Mouse (Mus musculus) splenic B cell, adult 2 months (primary cell): ENCODE results near the gene Alg13.
A peak's percentile ranks its signal among the peaks of the same experiment; 100 is the strongest.

Source experiments
- DNase-seq: peaks from one replicate; pipeline ENCODE4 v3.0.0-alpha.2; 2011; ENCODE audit warnings: low read depth, low spot score
- H3K27me3 ChIP-seq: 2 replicates; pipeline ENCODE4 v1.6.1; 2012; ENCODE audit warnings: mild to moderate bottlenecking, low read length, moderate library complexity, mixed read lengths; ENCODE audit not compliant: control insufficient read depth, poor library complexity, insufficient read depth, severe bottlenecking
- H3K36me3 ChIP-seq: 2 replicates; pipeline ENCODE4 v1.6.1; 2012; ENCODE audit warnings: mild to moderate bottlenecking, low read length, moderate library complexity, mixed read lengths; ENCODE audit not compliant: control insufficient read depth, poor library complexity, insufficient read depth, severe bottlenecking

Gene Alg13

GRCm38 (mm10) chrX:144317548-144318163, at the start of gene Alg13:
Gene Alg13 (plus strand): TSS chrX:144317804.
- Histone ChIP-seq H3K27me3 (no peaks in the 10 kb centered on the region), H3K36me3 (no peaks in the 10 kb centered on the region)
- peak; percentile 63 for DNase-seq

DNA sequence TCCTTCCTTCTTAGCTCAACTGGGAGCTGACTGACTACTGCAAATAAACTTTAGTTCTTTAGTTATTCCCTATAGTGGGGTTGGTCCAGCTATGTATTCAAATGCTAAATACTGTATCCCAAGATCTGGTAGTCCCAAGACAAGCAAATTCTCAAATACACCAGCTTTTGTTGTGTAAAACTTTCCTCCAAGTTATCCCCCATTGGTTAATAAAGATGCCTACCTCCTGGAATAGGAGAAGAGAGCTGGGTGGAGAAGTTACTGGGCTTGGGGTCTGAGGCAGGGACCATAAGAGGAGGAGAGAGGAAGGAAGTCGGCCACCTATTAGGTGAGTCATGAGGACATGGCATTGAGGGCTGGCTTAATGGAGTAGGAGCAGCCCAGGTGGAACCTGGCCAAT, 49.0 kb upstream of the Alg13 start:
- Histone ChIP-seq H3K27me3 (no peaks in the 10 kb centered on the region), H3K36me3 (no peaks in the 10 kb centered on the region)
- DNase-seq = no peak

- H3K36me3 ChIP-seq = no peaks in the 10 kb centered on the region
- no peak for DNase-seq
- no peaks in the 10 kb centered on the region for H3K27me3 ChIP-seq
Measured at GRCm38 (mm10) chrX:144301476-144301875, 16.1 kb upstream of the Alg13 start.

DNA sequence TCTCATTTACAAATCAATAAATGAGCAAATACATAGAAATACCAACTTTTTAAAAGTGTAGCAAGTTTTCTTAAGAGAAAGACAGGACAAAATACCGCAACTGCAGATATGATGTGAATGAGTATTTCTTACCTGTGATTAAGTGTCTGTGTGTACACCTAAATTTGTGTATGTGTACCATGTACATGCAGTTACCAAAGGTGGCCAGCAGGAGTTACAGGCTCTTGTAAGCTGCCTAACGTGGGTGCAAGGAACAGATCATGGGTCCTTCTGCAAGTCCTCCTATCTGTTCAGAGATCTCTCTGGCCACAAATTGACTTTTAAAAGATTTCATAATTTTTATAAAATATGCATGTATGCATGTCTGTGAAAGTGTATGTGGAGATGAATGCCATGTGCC, 11.9 kb upstream of the Alg13 start:
- no peaks in the 10 kb centered on the region for H3K27me3 ChIP-seq
- DNase-seq = no peak
- no peaks in the 10 kb centered on the region for H3K36me3 ChIP-seq

GRCm38 (mm10) chrX:144314041-144314440, 3.6 kb upstream of the Alg13 start:
- H3K36me3 ChIP-seq = no peaks in the 10 kb centered on the region
- no peak for DNase-seq

GRCm38 (mm10) chrX:144315028-144315427, 2.6 kb upstream of the Alg13 start:
- DNase-seq = no peak
- Histone ChIP-seq H3K36me3 (no peaks in the 10 kb centered on the region), H3K27me3 (no peaks in the 10 kb centered on the region)

More at GRCm38 (mm10) chrX:144314041-144314440, 3.6 kb upstream of the Alg13 start:
- no peaks in the 10 kb centered on the region for H3K27me3 ChIP-seq

DNA sequence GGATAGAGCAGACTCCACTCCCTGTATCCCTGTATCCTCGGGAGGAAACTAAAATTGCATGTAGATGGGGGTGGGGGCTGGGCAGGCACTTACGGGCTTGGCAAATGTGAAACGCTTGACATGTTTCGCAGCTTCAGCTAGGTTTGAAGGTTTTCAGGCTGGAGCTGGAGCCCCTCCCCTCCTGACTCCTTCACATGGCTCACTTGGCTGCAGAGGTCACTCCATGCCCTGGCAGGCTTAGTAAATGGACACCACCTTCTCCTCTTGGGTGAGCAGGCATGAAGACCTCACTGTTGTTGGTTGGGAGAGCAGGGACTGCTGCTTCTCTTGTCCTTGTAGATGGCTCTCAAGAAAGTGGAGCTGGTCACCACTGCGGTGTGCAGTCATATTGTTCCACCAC, 1.6 kb upstream of the Alg13 start:
- no peaks in the 10 kb centered on the region for H3K27me3 ChIP-seq
- DNase-seq = no peak
- no peaks in the 10 kb centered on the region for H3K36me3 ChIP-seq

DNA sequence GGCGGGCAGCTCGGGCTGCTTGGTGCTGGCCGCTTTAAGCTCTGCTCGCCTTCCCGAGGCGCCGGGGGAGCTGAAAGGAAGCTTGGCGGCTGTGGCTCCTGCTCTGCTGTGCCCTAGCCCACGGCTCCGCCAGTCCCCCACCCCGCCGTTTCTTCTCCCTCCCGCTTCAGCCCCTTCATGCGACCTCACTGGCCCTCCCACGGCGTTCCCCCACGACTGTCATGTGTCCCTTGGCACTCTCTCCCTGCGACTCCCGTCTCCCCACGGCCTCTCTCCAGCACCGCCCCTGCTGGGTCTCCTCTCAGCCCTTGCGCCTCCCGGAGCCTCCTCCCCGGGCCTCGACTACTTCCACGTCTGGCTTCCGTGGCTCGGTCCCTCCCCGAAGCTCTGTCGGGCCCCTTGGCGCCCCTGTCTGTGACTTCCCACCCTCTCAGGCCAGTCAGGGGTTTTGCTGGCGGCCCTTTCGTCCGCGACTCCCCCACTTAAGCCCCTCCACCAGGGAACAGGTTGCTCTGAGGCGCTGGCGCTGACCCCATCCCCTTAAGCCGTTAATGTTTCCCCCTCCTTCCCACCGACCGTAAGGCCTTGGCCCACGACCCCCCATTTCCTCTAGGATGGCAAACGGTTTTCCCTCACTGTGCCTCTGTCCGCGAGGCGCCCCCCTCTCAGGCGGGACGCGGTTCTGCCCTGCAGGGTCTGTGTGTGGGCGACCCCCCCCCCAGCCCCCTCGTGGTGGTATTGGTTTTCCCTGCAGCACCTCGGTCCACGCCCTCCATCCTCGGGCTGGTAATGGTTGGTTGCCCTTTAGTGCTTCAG, 768 bp downstream of the Alg13 start:
- H3K27me3 ChIP-seq = no peaks in the 10 kb centered on the region
- H3K36me3 ChIP-seq = no peaks in the 10 kb centered on the region
- DNase-seq = peak; percentile 23

GRCm38 (mm10) chrX:144319366-144319765, 1.8 kb downstream of the Alg13 start:
- no peak for DNase-seq
- no peaks in the 10 kb centered on the region for H3K27me3 ChIP-seq
- H3K36me3 ChIP-seq = no peaks in the 10 kb centered on the region

DNA sequence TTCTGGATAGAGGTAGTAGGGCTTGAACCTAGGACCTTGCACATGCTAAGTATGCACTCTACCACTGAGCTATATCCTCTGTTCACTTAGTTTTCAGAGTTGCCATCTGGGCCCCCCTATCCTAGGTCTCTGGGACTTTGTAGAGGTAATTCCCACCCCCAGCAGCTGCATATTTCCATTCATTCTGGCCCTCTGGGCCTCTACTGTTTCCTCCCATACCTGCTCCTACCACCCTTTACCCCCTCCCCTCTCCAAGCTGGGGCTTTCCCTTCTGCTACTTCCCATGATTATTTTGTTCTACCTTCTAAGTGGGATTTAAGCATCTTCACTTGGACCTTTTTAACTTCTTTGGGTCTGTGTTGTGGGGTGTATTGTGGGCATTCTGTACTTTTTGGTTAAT, 7.8 kb downstream of the Alg13 start:
- Histone ChIP-seq H3K36me3 (no peaks in the 10 kb centered on the region), H3K27me3 (no peaks in the 10 kb centered on the region)
- no peak for DNase-seq

DNA sequence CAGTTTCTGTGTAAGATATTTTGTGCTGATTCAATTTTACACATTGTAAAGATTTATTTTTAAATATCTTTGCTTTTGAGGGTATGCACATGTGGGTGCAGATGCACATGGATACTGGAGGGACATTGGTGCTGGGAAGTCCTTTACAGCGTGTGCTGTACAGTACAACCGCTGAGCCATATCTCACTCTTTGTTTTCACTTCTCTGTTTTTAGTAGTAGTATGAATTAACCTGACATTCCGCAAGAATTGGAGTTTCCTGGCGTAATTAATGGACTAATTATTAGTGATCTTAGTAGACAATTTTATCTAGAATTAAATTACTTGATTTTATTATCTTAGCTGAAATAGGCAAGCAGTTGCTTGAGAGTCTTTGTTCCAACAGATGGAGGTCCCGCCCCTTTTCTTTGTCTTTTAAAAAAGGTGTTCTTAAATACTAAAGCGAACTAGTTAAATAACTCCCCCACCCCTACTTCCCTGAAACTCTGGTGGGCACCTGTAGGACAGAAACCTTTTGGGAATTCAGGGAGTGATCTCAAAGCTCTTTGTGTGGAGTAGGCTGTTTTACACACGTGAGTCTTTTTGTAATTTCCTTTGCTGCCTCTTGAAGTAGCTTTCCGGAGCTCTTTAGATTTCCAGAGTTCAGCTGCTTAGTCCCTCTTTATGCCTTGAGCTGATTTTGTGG, 17.9 kb downstream of the Alg13 start:
- no peaks in the 10 kb centered on the region for H3K36me3 ChIP-seq
- no peaks in the 10 kb centered on the region for H3K27me3 ChIP-seq
- DNase-seq = no peak

DNA sequence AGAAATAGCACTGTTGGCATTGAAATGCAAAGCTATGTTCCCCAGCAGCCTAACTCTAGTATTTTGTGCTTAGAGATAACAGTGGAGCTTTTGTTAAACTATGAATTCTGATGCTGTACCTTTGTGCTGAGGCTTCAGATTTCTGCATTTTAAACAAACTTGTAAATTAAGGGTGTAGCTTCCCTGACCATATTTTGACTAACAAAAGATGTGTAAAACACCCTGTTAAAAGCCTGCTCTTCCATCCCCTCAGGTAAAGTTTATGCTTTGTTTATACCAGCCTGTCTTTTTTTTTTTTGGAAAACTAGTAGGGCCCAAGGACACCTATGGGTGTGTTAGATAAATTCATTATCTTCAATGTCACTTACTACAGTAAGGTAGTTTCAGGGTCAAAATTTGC, 20.3 kb downstream of the Alg13 start:
- H3K27me3 ChIP-seq = no peaks in the 10 kb centered on the region
- DNase-seq = no peak

GRCm38 (mm10) chrX:144338355-144338754, 20.8 kb downstream of the Alg13 start:
- peak; percentile 20 for DNase-seq
- H3K27me3 ChIP-seq = no peaks in the 10 kb centered on the region
- H3K36me3 ChIP-seq = no peaks in the 10 kb centered on the region

More for the DNA sequence above, 20.3 kb downstream of the Alg13 start:
- no peaks in the 10 kb centered on the region for H3K36me3 ChIP-seq

- H3K36me3 ChIP-seq = no peaks in the 10 kb centered on the region
- H3K27me3 ChIP-seq = no peaks in the 10 kb centered on the region
- no peak for DNase-seq
Measured at GRCm38 (mm10) chrX:144374196-144374595, 56.6 kb downstream of the Alg13 start.

GRCm38 (mm10) chrX:144403526-144403925, 85.9 kb downstream of the Alg13 start:
- DNase-seq = peak; percentile 55
- Histone ChIP-seq H3K27me3 (no peaks in the 10 kb centered on the region), H3K36me3 (no peaks in the 10 kb centered on the region)
